Mouse (Mus musculus) large intestine, adult 2 months (tissue): ENCODE results near the gene Stxbp3. TPM values are rescaled to one million over a fixed set of nuclear protein-coding genes. Genes with fewer than 3 reads are reported as not detected.

Experiments used
- polyA plus RNA-seq: library from polyadenylated mRNA; depleted of rRNA; stranded (reverse); fragments of >200 nt; gene quantifications from 2 replicates; pipeline ENCODE4 v1.2.3, GENCODE M21; 2012; rRNA removed

The Stxbp3 gene
- polyA plus RNA-seq, 1 experiment = 12.2 TPM

Other genes with a start within 250 kb of the Stxbp3 start
- 2.0 and 2.2 TPM in 2 replicates for gene Wdr47, start 249.2 kb downstream of the Stxbp3 start, polyA plus RNA-seq
- 21.9 and 28.5 TPM in 2 replicates for gene Clcc1, start 186.6 kb downstream of the Stxbp3 start, polyA plus RNA-seq
- gene Gpsm2, start 118.2 kb downstream of the Stxbp3 start, polyA plus RNA-seq = 12.2 and 18.7 TPM in 2 replicates
- gene Aknad1, start 100.9 kb downstream of the Stxbp3 start, polyA plus RNA-seq = 0.38 TPM in 1 of 2 replicates, not detected in the other
- 0.11 and 0.16 TPM in 2 replicates for gene Fndc7, start 49.5 kb upstream of the Stxbp3 start, polyA plus RNA-seq
- gene Prpf38b, start 71.2 kb upstream of the Stxbp3 start, polyA plus RNA-seq = 17.5 and 42.2 TPM in 2 replicates
- not detected in 2 replicates for gene Henmt1, start 99.3 kb upstream of the Stxbp3 start, polyA plus RNA-seq
- gene Gm9857, start 99.9 kb upstream of the Stxbp3 start, polyA plus RNA-seq = not detected in 2 replicates
- gene Fam102b, start 187.1 kb upstream of the Stxbp3 start, polyA plus RNA-seq = 7.2 and 8.5 TPM in 2 replicates
- gene Slc25a54, start 239.9 kb upstream of the Stxbp3 start, polyA plus RNA-seq = not detected in 2 replicates